Mouse (Mus musculus) common myeloid progenitor, adult 5-6 weeks (primary cell): Measurements from ENCODE around the gene Fancc. TPM values are rescaled to one million over a fixed set of nuclear protein-coding genes. Genes with fewer than 3 reads are reported as not detected.
A peak's percentile ranks its signal among the peaks of the same experiment; 100 is the strongest.

Experiments
- ATAC-seq: replicated peaks from 2 replicates; pipeline ENCODE4 v1.8.0; 2016; ENCODE audit warnings: low read depth, mild to moderate bottlenecking, moderate TSS enrichment, inconsistent platforms; ENCODE audit not compliant: poor library complexity, severe bottlenecking
- total RNA-seq: library from RNA; stranded (forward); fragments of 200-1000, 187-1606 nt; gene quantifications from 2 replicates; pipeline ENCODE4 v1.2.3, GENCODE M21; 2017

Fancc gene
- total RNA-seq, 1 experiment from 2014 or later: 19.0 TPM

GRCm38 (mm10) chr13:63277316-63277715, 219.8 kb downstream of the Fancc start:
- ATAC-seq: no peak

GRCm38 (mm10) chr13:63276389-63276788, 220.7 kb downstream of the Fancc start:
- no peak for ATAC-seq

DNA sequence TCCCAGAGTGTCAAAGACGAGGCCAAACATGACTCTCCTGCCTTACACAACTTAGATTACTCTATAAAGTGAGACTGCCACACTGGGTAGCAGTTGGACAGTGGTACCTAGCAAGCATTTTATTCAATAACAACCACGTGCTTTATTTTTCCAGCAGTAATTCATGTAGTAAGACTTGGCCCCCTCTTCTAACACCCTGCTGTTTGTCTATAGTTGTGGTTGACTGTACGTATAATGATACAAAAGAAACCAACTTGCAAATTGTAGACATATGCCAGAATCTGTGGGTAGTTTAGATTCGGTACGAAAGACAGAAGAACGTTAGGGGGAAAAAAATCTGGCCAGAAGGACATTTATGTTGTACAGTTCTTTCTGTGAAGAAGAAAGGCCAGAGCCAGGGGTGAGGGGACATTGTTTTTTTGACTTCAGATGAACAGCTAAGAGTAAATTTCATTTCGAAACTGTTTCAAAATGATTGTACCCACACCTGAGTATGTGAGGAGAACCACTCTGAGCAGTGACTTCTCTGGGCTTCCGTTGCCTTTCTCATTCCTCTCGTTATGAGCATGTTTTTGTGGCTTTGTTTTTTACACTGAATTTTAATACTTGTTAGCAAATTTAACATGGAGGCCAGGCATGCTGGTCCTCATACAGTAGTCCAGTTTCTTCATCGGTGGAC, 222.5 kb downstream of the Fancc start:
- ATAC-seq: no peak

GRCm38 (mm10) chr13:63273859-63274258, 223.2 kb downstream of the Fancc start:
- no peak for ATAC-seq

- no peak for ATAC-seq
Measured at GRCm38 (mm10) chr13:63272602-63273229, 224.4 kb downstream of the Fancc start.

GRCm38 (mm10) chr13:63272017-63272601, 225.0 kb downstream of the Fancc start:
- no peak for ATAC-seq

DNA sequence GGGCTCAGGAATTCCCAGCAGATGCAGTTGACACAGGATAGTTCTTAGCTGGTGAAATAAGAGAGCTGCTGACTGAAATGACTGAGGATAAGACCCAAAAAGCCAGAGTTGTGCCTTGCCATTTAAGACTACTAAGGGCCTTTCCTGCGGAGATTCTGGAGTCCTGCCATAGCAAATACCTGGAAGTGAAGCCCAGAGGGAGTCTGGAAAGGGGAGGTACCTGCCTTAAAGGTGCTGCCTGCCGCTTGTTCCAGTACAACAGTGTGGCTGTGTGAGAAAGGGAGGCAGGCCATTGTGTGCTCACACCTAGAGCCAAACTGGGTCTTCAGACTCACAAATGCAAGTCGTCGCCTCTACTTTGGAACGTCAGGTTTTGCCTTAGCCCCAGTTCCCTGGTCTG, 226.9 kb downstream of the Fancc start:
- ATAC-seq: no peak

DNA sequence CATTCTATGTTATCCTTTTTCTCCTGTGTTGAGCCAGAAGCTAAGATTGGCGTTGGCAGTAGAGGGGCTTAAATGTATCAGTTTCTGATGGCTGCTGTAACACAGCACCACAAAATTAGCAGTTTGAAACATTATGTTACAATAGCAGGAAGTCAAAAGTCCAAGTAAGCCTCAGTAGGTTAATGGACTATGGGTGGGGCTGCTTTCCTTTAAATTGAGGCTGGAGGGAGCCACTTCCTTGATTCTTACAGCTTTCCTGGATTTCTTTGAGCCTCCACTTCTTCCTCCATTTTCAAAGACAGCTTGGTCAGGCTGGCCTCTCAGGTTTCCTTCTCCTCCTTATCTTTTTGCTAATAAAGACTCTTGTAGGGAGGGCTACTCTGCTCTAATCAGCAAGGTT, 228.3 kb downstream of the Fancc start:
- ATAC-seq: no peak

DNA sequence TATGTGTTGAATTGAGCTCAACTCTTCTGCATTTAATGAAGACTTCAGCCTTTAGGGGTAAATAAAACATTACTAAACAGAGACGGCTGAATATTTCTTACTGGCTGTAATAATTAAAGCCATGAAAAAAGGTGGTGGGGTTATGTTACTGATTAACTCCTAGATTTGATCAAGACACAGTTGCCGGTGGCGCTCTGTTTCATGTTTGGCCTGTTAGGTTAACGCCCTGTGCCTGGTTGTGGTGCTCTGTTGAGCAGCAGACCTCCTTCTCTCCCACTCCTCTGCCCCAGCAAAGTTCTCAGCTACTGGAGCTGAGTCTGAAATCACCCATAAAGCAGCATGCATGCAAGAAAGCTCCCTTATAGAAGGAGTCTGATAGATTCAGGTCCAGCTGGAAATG, 228.7 kb downstream of the Fancc start:
- ATAC-seq: no peak

DNA sequence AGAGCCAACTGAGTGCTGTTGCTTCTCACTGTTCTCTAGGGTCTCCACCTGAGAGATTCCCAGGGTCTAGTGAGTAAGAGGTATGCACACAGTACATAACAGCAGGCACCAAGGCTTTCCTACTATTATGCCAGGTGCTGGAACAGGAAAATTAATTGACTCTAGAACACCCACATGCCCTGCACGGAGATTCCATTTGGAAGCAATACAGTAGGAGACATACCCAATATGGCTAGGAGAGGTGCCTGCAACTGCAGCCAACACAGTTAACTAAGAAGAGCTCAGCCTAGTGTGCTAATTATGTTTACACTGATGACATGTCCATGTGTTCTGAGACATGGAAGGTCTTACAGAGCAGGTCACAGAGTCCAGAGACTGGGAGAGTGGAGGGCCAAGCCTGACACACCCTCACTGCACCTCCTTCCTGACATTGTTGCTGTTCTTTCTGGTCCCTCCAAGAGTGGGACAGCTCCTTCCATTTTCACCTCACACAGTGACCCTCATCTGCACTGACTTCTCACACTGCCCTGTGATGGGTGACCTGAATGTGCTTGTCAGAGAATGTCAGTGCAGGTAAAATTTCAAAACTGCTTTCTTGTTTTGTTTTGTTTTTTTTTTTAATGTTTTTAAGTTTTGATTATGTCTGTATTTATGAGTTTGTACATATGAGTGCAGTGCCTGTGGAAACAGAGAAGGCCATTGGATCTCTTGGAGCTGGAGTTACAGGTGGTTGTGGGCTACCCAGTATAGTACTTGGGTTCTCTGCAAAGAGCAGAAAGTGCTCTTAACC, 234.7 kb downstream of the Fancc start:
- no peak for ATAC-seq

- ATAC-seq: no peak
Measured at GRCm38 (mm10) chr13:63261676-63262075, 235.4 kb downstream of the Fancc start.

- ATAC-seq: peak; percentile 26
Measured at GRCm38 (mm10) chr13:63260753-63261631, 236.1 kb downstream of the Fancc start.

GRCm38 (mm10) chr13:63260133-63260532, 236.9 kb downstream of the Fancc start:
- no peak for ATAC-seq

GRCm38 (mm10) chr13:63258671-63259070, 238.4 kb downstream of the Fancc start:
- ATAC-seq: no peak

- no peak for ATAC-seq
Measured at GRCm38 (mm10) chr13:63258167-63258582, 238.9 kb downstream of the Fancc start.

- peak; percentile 37 for ATAC-seq
Measured at GRCm38 (mm10) chr13:63256807-63257206, 240.3 kb downstream of the Fancc start.

DNA sequence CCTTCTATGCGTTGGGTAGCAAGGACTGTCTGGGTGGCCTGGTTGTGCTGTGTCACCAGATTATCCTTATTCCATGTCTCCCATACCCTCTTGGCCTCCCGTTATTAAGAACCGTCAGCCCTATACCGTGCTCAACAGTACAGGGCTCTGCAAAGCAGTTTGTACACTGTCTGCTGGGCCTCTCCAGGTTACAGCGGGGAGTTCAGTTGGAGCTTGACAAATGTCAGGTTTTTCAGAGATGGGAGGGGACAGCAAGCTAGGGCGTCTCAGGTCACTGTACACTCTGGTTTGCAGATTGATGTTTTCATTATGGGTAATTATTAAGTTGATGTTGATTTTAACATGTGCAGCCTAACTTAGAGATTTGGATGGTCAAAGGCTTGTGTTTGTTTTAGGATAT, 240.9 kb downstream of the Fancc start:
- no peak for ATAC-seq

GRCm38 (mm10) chr13:63255519-63256011, 241.5 kb downstream of the Fancc start:
- ATAC-seq: peak; percentile 31

- peak; percentile 4; the same call in 1 of the 2 replicates for ATAC-seq
Measured at GRCm38 (mm10) chr13:63253886-63254636, 243.0 kb downstream of the Fancc start.
